Mouse (Mus musculus): ENCODE results near the gene Hoxb4. TPM values are rescaled to one million over a fixed set of nuclear protein-coding genes. Genes with fewer than 3 reads are reported as not detected.

Hoxb4 gene
- polyA plus RNA-seq, 1 experiment: not detected

- Histone ChIP-seq H3K4me3 (ENCODE audit: insufficient read depth, low read depth, low read length) (no peak overlapping the region), H3K27ac (ENCODE audit: insufficient read depth, low read depth, low read length) (no peak overlapping the region), H3K4me1 (ENCODE audit: control insufficient read depth, insufficient read depth, low read length) (0 out of 2 replicates have a peak, but pooled peaks cover 3% of the 10 kb centered on the region)
- 9% methylated on average over 7 of the region's 7 CpGs for WGBS
- no peak for TF ChIP-seq POLR2A (IDR thresholded peaks at IDR 0.05; ENCODE audit: insufficient read depth, low read depth, low read length)
- no peak for TF ChIP-seq CTCF (IDR thresholded peaks at IDR 0.05; ENCODE audit: insufficient read depth, low read depth, low read length)
These were observed 51.1 kb downstream of the Hoxb4 start for GRCm38 (mm10) chr11:96369140-96369539.

Other genes starting within 250 kb of the Hoxb4 start
- not detected in 2 replicates for gene Atp5g1, start 242.6 kb upstream of the Hoxb4 start, polyA plus RNA-seq (2012; ENCODE audit: insufficient read depth, insufficient read length, low replicate concordance, missing spikeins)
- gene Calcoco2, start 206.3 kb upstream of the Hoxb4 start, polyA plus RNA-seq (2012; ENCODE audit: insufficient read depth, insufficient read length, low replicate concordance, missing spikeins): not detected in 2 replicates
- gene Ttll6, start 184.5 kb upstream of the Hoxb4 start, polyA plus RNA-seq (2012; ENCODE audit: insufficient read depth, insufficient read length, low replicate concordance, missing spikeins): not detected in 2 replicates
- gene Hoxb13, start 124.0 kb upstream of the Hoxb4 start, polyA plus RNA-seq (2012; ENCODE audit: insufficient read depth, insufficient read length, low replicate concordance, missing spikeins): not detected in 2 replicates
- gene Hoxb9, start 46.8 kb upstream of the Hoxb4 start, polyA plus RNA-seq (2012; ENCODE audit: insufficient read depth, insufficient read length, low replicate concordance, missing spikeins): 1,425 TPM in 1 of 2 replicates, not detected in the other
- not detected in 2 replicates for gene Hoxb8, start 36.4 kb upstream of the Hoxb4 start, polyA plus RNA-seq (2012; ENCODE audit: insufficient read depth, insufficient read length, low replicate concordance, missing spikeins)
- gene Hoxb7, start 31.6 kb upstream of the Hoxb4 start, polyA plus RNA-seq (2012; ENCODE audit: insufficient read depth, insufficient read length, low replicate concordance, missing spikeins): not detected in 2 replicates
- gene Hoxb6, start 25.8 kb upstream of the Hoxb4 start, polyA plus RNA-seq (2012; ENCODE audit: insufficient read depth, insufficient read length, low replicate concordance, missing spikeins): not detected in 2 replicates
- gene Hoxb5, start 14.9 kb upstream of the Hoxb4 start, polyA plus RNA-seq (2012; ENCODE audit: insufficient read depth, insufficient read length, low replicate concordance, missing spikeins): not detected in 2 replicates
- gene Hoxb3, start 5.1 kb downstream of the Hoxb4 start, polyA plus RNA-seq (2012; ENCODE audit: insufficient read depth, insufficient read length, low replicate concordance, missing spikeins): not detected in 2 replicates
- gene Hoxb2, start 32.3 kb downstream of the Hoxb4 start, polyA plus RNA-seq (2012; ENCODE audit: insufficient read depth, insufficient read length, low replicate concordance, missing spikeins): not detected in 2 replicates
- gene Hoxb1, start 47.5 kb downstream of the Hoxb4 start, polyA plus RNA-seq (2012; ENCODE audit: insufficient read depth, insufficient read length, low replicate concordance, missing spikeins): not detected in 2 replicates
- gene Skap1, start 146.3 kb downstream of the Hoxb4 start, polyA plus RNA-seq (2012; ENCODE audit: insufficient read depth, insufficient read length, low replicate concordance, missing spikeins): not detected in 2 replicates

Data from olfactory bulb, adult 2 months (tissue).